Mouse (Mus musculus): ENCODE results near the gene Bfsp1. TPM values are rescaled to one million over a fixed set of nuclear protein-coding genes. Genes with fewer than 3 reads are reported as not detected.

The Bfsp1 gene
- polyA plus RNA-seq, 1 experiment: 1.3 TPM

- 89% methylated on average over 7 of the region's 7 CpGs for WGBS
- Histone ChIP-seq H3K4me3 (replicated peaks; ENCODE audit: extremely low read depth, low read depth, low read length) (no peak overlapping the region), H3K4me1 (ENCODE audit: control insufficient read depth, insufficient read depth, low read length) (peaks cover 9% of the 10 kb centered on the region)
- TF ChIP-seq CTCF (IDR thresholded peaks at IDR 0.05; ENCODE audit: insufficient read depth, low read length) (no peak), POLR2A (IDR thresholded peaks at IDR 0.05; ENCODE audit: borderline replicate concordance, extremely low read depth, low read depth, low read length) (no peak)
- DNase-seq: no peak
Observed at GRCm38 (mm10) chr2:143841536-143841935, 21.4 kb downstream of the Bfsp1 start.

GRCm38 (mm10) chr2:143840895-143841294 lies 22.1 kb downstream of the Bfsp1 start:
- TF ChIP-seq POLR2A (IDR thresholded peaks at IDR 0.05; ENCODE audit: borderline replicate concordance, extremely low read depth, low read depth, low read length) (no peak), CTCF (IDR thresholded peaks at IDR 0.05; ENCODE audit: insufficient read depth, low read length) (no peak)
- 89% methylated on average over 6 of the region's 6 CpGs for WGBS
- DNase-seq: no peak

GRCm38 (mm10) chr2:143839458-143839857 lies 23.5 kb downstream of the Bfsp1 start:
- Histone ChIP-seq H3K4me1 (ENCODE audit: control insufficient read depth, insufficient read depth, low read length) (peaks cover 4% of the 10 kb centered on the region; the same call in 1 of the 2 replicates), H3K4me3 (replicated peaks; ENCODE audit: extremely low read depth, low read depth, low read length) (no peak overlapping the region)
- TF ChIP-seq CTCF (IDR thresholded peaks at IDR 0.05; ENCODE audit: insufficient read depth, low read length) (no peak), POLR2A (IDR thresholded peaks at IDR 0.05; ENCODE audit: borderline replicate concordance, extremely low read depth, low read depth, low read length) (no peak)
- 84% methylated on average over 2 of the region's 2 CpGs for WGBS
- DNase-seq: no peak

More at GRCm38 (mm10) chr2:143840895-143841294, 22.1 kb downstream of the Bfsp1 start:
- H3K4me3 ChIP-seq (replicated peaks; ENCODE audit: extremely low read depth, low read depth, low read length): no peak overlapping the region
- peaks cover 4% of the 10 kb centered on the region for H3K4me1 ChIP-seq (ENCODE audit: control insufficient read depth, insufficient read depth, low read length)

GRCm38 (mm10) chr2:143838698-143839097 lies 24.3 kb downstream of the Bfsp1 start:
- peaks cover 4% of the 10 kb centered on the region; the same call in 1 of the 2 replicates for H3K4me1 ChIP-seq (ENCODE audit: control insufficient read depth, insufficient read depth, low read length)
- no peak overlapping the region for H3K4me3 ChIP-seq (replicated peaks; ENCODE audit: extremely low read depth, low read depth, low read length)
- no peak for TF ChIP-seq POLR2A (IDR thresholded peaks at IDR 0.05; ENCODE audit: borderline replicate concordance, extremely low read depth, low read depth, low read length)
- peak; percentile 84 for TF ChIP-seq CTCF (IDR thresholded peaks at IDR 0.05; ENCODE audit: insufficient read depth, low read length)
- peak; percentile 61 for DNase-seq
- WGBS: 29% methylated on average over 5 of the region's 5 CpGs

- H3K4me1 ChIP-seq (ENCODE audit: control insufficient read depth, insufficient read depth, low read length): peaks cover 4% of the 10 kb centered on the region; the same call in 1 of the 2 replicates
- no peak overlapping the region for H3K4me3 ChIP-seq (replicated peaks; ENCODE audit: extremely low read depth, low read depth, low read length)
- DNase-seq: peak; percentile 60
- 3% methylated on average over 8 of the region's 8 CpGs for WGBS
- no peak for TF ChIP-seq POLR2A (IDR thresholded peaks at IDR 0.05; ENCODE audit: borderline replicate concordance, extremely low read depth, low read depth, low read length)
- TF ChIP-seq CTCF (IDR thresholded peaks at IDR 0.05; ENCODE audit: insufficient read depth, low read length): peak; percentile 59
Observed at GRCm38 (mm10) chr2:143837291-143837701, 25.7 kb downstream of the Bfsp1 start.

GRCm38 (mm10) chr2:143835820-143836219 lies 27.2 kb downstream of the Bfsp1 start:
- Histone ChIP-seq H3K4me1 (ENCODE audit: control insufficient read depth, insufficient read depth, low read length) (peaks cover 4% of the 10 kb centered on the region; the same call in 1 of the 2 replicates), H3K4me3 (replicated peaks; ENCODE audit: extremely low read depth, low read depth, low read length) (no peak overlapping the region)
- DNase-seq: no peak
- no peak for TF ChIP-seq CTCF (IDR thresholded peaks at IDR 0.05; ENCODE audit: insufficient read depth, low read length)
- no peak for TF ChIP-seq POLR2A (IDR thresholded peaks at IDR 0.05; ENCODE audit: borderline replicate concordance, extremely low read depth, low read depth, low read length)
- WGBS: 74% methylated on average over 7 of the region's 7 CpGs

- 35% methylated on average over 6 of the region's 6 CpGs for WGBS
- peaks cover 4% of the 10 kb centered on the region; the same call in 1 of the 2 replicates for H3K4me1 ChIP-seq (ENCODE audit: control insufficient read depth, insufficient read depth, low read length)
Observed at GRCm38 (mm10) chr2:143834082-143834481, 28.9 kb downstream of the Bfsp1 start.

GRCm38 (mm10) chr2:143832721-143833120 lies 30.3 kb downstream of the Bfsp1 start:
- TF ChIP-seq CTCF (IDR thresholded peaks at IDR 0.05; ENCODE audit: insufficient read depth, low read length) (no peak), POLR2A (IDR thresholded peaks at IDR 0.05; ENCODE audit: borderline replicate concordance, extremely low read depth, low read depth, low read length) (no peak)
- no peak for DNase-seq

More at GRCm38 (mm10) chr2:143834082-143834481, 28.9 kb downstream of the Bfsp1 start:
- no peak overlapping the region for H3K4me3 ChIP-seq (replicated peaks; ENCODE audit: extremely low read depth, low read depth, low read length)
- TF ChIP-seq POLR2A (IDR thresholded peaks at IDR 0.05; ENCODE audit: borderline replicate concordance, extremely low read depth, low read depth, low read length) (no peak), CTCF (IDR thresholded peaks at IDR 0.05; ENCODE audit: insufficient read depth, low read length) (no peak)
- no peak for DNase-seq

GRCm38 (mm10) chr2:143831645-143832044 lies 31.3 kb downstream of the Bfsp1 start:
- WGBS: 60% methylated on average over 17 of the region's 17 CpGs
- Histone ChIP-seq H3K4me1 (ENCODE audit: control insufficient read depth, insufficient read depth, low read length) (no peaks in the 10 kb centered on the region), H3K4me3 (replicated peaks; ENCODE audit: extremely low read depth, low read depth, low read length) (no peak overlapping the region)
- DNase-seq: no peak
- TF ChIP-seq CTCF (IDR thresholded peaks at IDR 0.05; ENCODE audit: insufficient read depth, low read length) (no peak), POLR2A (IDR thresholded peaks at IDR 0.05; ENCODE audit: borderline replicate concordance, extremely low read depth, low read depth, low read length) (no peak)

More at GRCm38 (mm10) chr2:143832721-143833120, 30.3 kb downstream of the Bfsp1 start:
- WGBS: 76% methylated on average over 5 of the region's 5 CpGs
- Histone ChIP-seq H3K4me1 (ENCODE audit: control insufficient read depth, insufficient read depth, low read length) (no peaks in the 10 kb centered on the region), H3K4me3 (replicated peaks; ENCODE audit: extremely low read depth, low read depth, low read length) (no peak overlapping the region)

- no peaks in the 10 kb centered on the region for H3K4me1 ChIP-seq (ENCODE audit: control insufficient read depth, insufficient read depth, low read length)
- 81% methylated on average over 11 of the region's 11 CpGs for WGBS
- no peak for DNase-seq
- H3K4me3 ChIP-seq (replicated peaks; ENCODE audit: extremely low read depth, low read depth, low read length): no peak overlapping the region
- TF ChIP-seq CTCF (IDR thresholded peaks at IDR 0.05; ENCODE audit: insufficient read depth, low read length): no peak
Observed at GRCm38 (mm10) chr2:143813461-143813860, 49.5 kb downstream of the Bfsp1 start.

Measured in lung, adult 2 months (tissue).